In the genomic region with DNA sequence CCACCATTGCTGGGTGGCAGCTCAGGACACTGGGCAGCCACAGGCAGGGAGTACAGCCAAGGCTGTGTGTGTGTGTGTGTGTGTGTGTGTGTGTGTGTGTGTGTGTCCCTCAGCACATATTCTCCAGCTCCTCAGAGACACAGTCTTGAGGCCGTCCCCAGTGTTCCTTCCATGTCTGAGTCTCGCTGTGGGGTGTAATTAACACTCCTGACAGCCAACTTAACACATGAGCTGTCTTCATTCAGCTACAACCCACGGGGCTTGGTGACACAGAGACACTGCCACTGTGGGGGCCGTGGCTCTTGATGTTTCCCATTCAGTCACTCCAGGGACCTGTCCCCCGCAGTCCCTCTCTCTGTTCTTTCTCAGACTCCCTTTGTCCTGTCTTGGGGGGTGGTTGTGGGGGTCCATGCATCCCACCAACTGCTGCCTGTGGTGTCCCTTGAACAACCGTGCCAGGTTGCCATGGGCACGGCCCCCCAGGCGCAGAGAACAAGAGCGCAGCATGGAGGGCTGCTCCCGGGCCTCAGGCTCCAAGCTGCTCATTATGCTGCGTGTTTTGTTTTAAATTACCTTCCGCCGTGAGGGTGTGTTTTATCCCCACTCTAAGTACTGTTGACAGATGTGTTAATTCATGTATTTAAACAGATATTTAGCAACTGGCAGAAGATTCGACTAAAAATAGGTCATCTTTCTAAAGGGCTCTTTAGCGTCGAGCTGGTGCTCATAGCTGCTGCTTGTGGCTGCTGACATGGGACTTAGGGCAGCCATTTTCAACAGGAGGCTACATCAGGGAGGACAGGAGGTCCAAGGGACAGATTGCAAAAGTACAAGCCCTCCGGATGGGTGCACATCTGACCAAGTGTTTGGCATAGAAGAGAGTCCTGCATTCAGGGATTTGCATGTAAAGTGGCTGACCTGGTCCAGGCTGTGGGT, we compare ENCODE assay signal across 9 mouse cellular contexts. TPM values are rescaled to one million over a fixed set of nuclear protein-coding genes. Genes with fewer than 3 reads are reported as not detected.
DNase-seq lines count a peak whose midpoint lies in the region; ATAC-seq lines count a peak whose summit lies in the region.
"Had no signal": no experiment of that assay in that cellular context is flagged by ENCODE, and none has a peak within 500 bp of the region (broad histone marks: within the 10 kb centered on the region; RNA-seq: fewer than 3 reads in every experiment).

No protein-coding gene starts in this region.

- H3K4me3 ChIP-seq in hindbrain, embryonic 12.5 days = no peak overlapping the region
- H3K4me3 ChIP-seq in midbrain, embryonic 11.5 days (ENCODE audit: low read depth, low read length) = no peak overlapping the region
- H3K4me3 ChIP-seq: liver, embryonic 15.5 days had no signal

- H3K27ac ChIP-seq in hindbrain, embryonic 12.5 days = peak overlapping the region; percentile 62; the same call in 1 of the 2 replicates
- no peak overlapping the region for H3K27ac ChIP-seq in midbrain, embryonic 11.5 days (ENCODE audit: low read depth, low read length)
- H3K27ac ChIP-seq: liver, embryonic 15.5 days had no signal

- 11% methylated on average over 17 of the region's 17 CpGs for WGBS in hindbrain, embryonic 12.5 days
- 18% methylated on average over 17 of the region's 17 CpGs for WGBS in midbrain, embryonic 11.5 days

- H3K4me2 ChIP-seq in hindbrain, embryonic 12.5 days (replicated peaks) = peak overlapping the region; percentile 24
- peak overlapping the region; percentile 10; the same call in 1 of the 2 replicates for H3K4me2 ChIP-seq in midbrain, embryonic 11.5 days
- H3K4me2 ChIP-seq: liver, embryonic 15.5 days had no signal

- peak; percentile 86 for ATAC-seq in hindbrain, embryonic 12.5 days (ENCODE audit: low FRiP score)
- ATAC-seq in midbrain, embryonic 11.5 days (ENCODE audit: low FRiP score) = peak; percentile 90
- no peak for ATAC-seq in inflammation-experienced regulatory T-cells, adult 6 months

- H3K9me3 ChIP-seq in hindbrain, embryonic 12.5 days (replicated peaks) = no peaks in the 10 kb centered on the region
- H3K9me3 ChIP-seq in midbrain, embryonic 11.5 days (ENCODE audit: control insufficient read depth, low read length) = no peaks in the 10 kb centered on the region
- H3K9me3 ChIP-seq: liver, embryonic 15.5 days had no signal

- DNase-seq in embryo, embryonic 10 days (ENCODE audit: low spot score) = peak; percentile 18
- DNase-seq in embryo, embryonic 9.5 days (ENCODE audit: extremely low spot score) = no peak
- peak; percentile 90 for DNase-seq in midbrain, embryonic 11.5 days (ENCODE audit: low spot score, missing footprints)
- peak; percentile 31 for DNase-seq in right cerebral cortex, postnatal 25 days
- DNase-seq in testis, postnatal 10 days (ENCODE audit: low spot score) = no peak
- no peak for DNase-seq in liver

- H3K27me3 ChIP-seq in hindbrain, embryonic 12.5 days = peaks cover 57% of the 10 kb centered on the region
- no peaks in the 10 kb centered on the region; the same call in 1 of the 2 replicates for H3K27me3 ChIP-seq in midbrain, embryonic 11.5 days (ENCODE audit: control insufficient read depth, insufficient read depth, low read length)
- H3K27me3 ChIP-seq: liver, embryonic 15.5 days had no signal

- peaks cover 25% of the 10 kb centered on the region for H3K4me1 ChIP-seq in hindbrain, embryonic 12.5 days
- H3K4me1 ChIP-seq in midbrain, embryonic 11.5 days (ENCODE audit: control insufficient read depth, insufficient read depth, low read length) = peaks cover 6% of the 10 kb centered on the region
- H3K4me1 ChIP-seq: liver, embryonic 15.5 days had no signal

- H3K36me3 ChIP-seq in hindbrain, embryonic 12.5 days = no peaks in the 10 kb centered on the region
- H3K36me3 ChIP-seq in midbrain, embryonic 11.5 days (ENCODE audit: control insufficient read depth, insufficient read depth, low read length) = no peaks in the 10 kb centered on the region
- H3K36me3 ChIP-seq: liver, embryonic 15.5 days had no signal

- no peak overlapping the region for H3K9ac ChIP-seq in hindbrain, embryonic 12.5 days
- H3K9ac ChIP-seq in midbrain, embryonic 11.5 days (ENCODE audit: low read length) = 0 out of 2 replicates have a peak overlapping the region, but pooled peaks have one; percentile 28
- H3K9ac ChIP-seq: liver, embryonic 15.5 days had no signal

RNA-seq across cellular contexts. Expression of a gene that starts 28.7 kb away (rescaled TPM):
- 22.8 and 25.5 TPM in 2 replicates for polyA plus RNA-seq in hindbrain, embryonic 12.5 days (2016; fragmentation: Nextera tagmentation; extraction: Ambion mirVana)
- polyA plus RNA-seq in midbrain, embryonic 11.5 days (2014; fragmentation: Nextera tagmentation; extraction: Ambion mirVana) = 19.2 and 21.9 TPM in 2 replicates
- 10 to 100 TPM; 42.9 to 75.8 (median 72.7) TPM for polyA plus RNA-seq in inflammation-experienced regulatory T-cells, adult 6 months (2017; shearing (Covaris generic))

Comparison
In these comparisons a context has a peak if more than half of its experiments do, and no peak if none do; other contexts are left out.
1. DNase-seq: peak in embryo, embryonic 10 days (single experiment), midbrain, embryonic 11.5 days (single experiment) and right cerebral cortex, postnatal 25 days (single experiment); none in embryo, embryonic 9.5 days (single experiment), testis, postnatal 10 days (single experiment) and liver (single experiment).